Mouse (Mus musculus) CD8-positive naive resting alpha-beta T cell, adult 2 months (primary cell): ENCODE results near the gene Hoxa9.

Experiments
- DNase-seq, 2 experiments: peaks; one replicate each; pipeline ENCODE4 v3.0.0; 2022; ENCODE audit warnings: low read depth in 2 of 2, low spot score in 2 of 2

The Hoxa9 gene

GRCm38 (mm10) chr6:52230516-52231165 lies at the start of gene Hoxa9:
Gene Hoxa9 (minus strand): TSS chr6:52231089.
- no peak for DNase-seq

DNA sequence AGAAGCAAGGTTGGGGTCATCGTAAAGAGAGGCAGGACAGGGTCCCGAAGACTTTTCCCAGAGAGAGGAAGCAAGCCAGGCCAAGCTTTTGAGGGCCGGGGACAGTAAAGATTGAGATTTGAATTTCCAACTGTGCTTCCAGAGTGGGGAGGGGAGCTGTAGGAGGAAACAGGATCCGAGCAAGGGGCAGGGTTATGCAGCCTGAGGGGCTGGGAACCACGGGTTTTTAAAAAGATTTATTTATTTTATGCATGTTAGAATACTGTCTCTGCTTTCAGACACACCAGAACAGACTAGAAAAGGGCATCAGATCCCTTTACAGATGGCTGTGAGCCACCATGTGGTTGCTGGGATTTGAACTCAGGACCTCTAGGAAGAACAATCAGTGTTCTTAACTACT lies 46.0 kb upstream of the Hoxa9 start:
- no peak for DNase-seq

DNA sequence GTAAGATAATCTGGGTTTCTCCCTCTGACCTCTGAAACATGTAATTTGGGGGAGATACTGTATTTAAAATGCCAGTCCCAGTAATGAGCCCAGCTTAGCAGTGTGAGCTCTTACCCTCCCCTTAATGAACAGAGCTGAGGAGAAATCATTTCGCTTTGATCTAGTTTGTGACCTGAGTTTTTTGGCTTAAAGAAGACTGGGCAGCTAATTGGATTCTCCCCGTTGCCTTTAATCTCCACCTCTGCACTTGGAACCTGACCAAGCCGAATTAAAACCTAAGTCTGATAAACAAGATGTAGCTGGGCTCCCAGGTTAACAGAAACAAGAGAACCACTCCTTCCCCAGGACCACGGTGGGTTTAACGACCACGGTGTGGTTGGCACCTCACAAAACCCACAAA lies 45.5 kb upstream of the Hoxa9 start:
- no peak for DNase-seq

GRCm38 (mm10) chr6:52275563-52276280 lies 44.8 kb upstream of the Hoxa9 start:
- no peak for DNase-seq

GRCm38 (mm10) chr6:52274576-52274975 lies 43.7 kb upstream of the Hoxa9 start:
- no peak for DNase-seq

- DNase-seq, result no peak
Observed at GRCm38 (mm10) chr6:52273656-52274280, 42.9 kb upstream of the Hoxa9 start.

- DNase-seq, result no peak
Observed at GRCm38 (mm10) chr6:52272766-52273655, 42.1 kb upstream of the Hoxa9 start.

DNA sequence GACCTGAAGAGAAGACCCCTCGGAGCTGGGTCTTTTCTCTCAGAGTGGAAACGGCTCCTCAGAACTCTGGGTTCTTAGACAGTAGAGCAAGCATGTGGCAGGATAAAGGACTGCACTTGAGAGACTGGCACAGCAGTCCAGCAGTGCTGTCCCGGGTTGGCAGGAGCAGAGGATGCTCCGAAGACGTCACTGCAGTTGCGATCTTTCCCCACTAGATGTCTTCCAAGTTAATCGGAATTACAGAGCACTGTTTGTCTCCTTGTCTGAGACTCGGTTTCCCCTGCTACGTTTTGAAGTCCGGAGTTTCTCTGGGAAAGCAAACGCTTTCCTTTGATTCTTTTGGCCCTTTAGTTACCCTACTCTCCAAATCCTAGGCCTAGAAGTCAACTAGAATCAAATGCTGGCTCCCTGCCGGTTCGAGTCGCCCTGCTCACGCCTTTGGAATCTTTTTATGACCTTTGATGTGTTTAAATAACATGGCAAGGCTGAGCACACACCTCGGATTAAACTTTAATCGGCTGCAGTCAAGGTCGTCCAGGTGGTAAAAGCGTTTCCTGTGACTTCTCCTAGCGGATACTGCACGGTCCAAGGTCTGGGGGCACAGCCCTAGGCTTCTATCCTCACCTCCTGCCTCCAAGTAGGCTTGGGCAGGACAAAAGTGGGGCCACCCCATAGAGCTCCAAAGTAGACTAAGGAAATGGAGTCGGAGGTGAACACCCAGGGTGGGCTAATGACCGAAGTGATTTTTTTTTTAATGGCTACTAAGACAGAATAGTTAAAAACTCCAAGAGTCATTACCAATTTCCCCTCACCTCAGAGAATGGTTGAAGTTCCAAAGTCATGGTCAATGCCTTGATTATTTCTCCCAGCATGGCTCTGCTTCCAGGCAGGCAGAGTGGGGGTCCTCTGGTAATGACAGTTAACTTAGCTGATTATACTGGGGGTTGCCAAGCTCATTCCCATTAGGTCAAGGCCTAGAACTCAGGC lies 39.9 kb upstream of the Hoxa9 start:
- no peak for DNase-seq

GRCm38 (mm10) chr6:52268756-52269155 lies 37.9 kb upstream of the Hoxa9 start:
- no peak for DNase-seq

GRCm38 (mm10) chr6:52268341-52268740 lies 37.5 kb upstream of the Hoxa9 start:
- no peak for DNase-seq

- no peak for DNase-seq
Observed at GRCm38 (mm10) chr6:52267691-52268090, 36.8 kb upstream of the Hoxa9 start.

- DNase-seq, result no peak
Observed at GRCm38 (mm10) chr6:52267221-52267620, 36.3 kb upstream of the Hoxa9 start.

- DNase-seq, result no peak
Observed at GRCm38 (mm10) chr6:52266666-52266985, 35.7 kb upstream of the Hoxa9 start.

DNA sequence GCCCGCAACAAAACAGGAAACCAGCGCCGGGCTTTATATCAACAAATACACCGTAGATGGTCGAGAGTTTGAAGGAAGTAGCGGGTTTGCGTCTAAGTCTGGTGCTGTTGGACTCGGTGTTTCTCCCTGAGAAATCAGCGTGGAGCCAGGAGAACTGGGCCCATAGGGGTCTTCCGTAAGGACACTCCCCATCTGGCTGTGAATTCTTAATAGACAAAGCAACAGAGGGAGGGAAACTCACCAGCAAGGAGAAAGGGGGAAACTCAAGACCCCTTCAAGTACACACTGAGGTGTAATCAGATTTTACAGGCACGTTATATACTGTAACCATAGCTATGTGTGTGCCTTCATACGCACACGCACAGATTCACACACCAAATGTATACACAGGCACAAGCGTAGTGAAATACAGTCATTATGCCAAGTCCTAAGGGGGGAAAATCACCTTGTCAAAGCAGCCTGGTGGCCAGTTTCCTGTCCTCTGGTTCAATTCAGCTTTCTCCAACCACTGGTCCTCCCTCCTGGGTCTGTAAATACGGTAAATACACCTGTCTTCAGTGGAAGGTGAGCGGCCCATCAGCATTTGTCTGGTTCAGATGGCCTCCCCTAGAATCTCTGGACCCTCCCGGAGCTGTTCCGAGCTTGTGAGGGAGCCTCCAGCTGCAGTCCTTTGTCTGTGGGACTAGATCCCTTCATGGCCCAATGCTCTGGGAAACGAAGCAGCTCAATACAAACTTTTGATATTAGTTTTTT lies 35.2 kb upstream of the Hoxa9 start:
- no peak for DNase-seq

- DNase-seq, result no peak
Observed at GRCm38 (mm10) chr6:52265306-52265912, 34.5 kb upstream of the Hoxa9 start.

GRCm38 (mm10) chr6:52264106-52264790 lies 33.4 kb upstream of the Hoxa9 start:
- no peak for DNase-seq

GRCm38 (mm10) chr6:52263321-52263585 lies 32.4 kb upstream of the Hoxa9 start:
- DNase-seq, result no peak

DNA sequence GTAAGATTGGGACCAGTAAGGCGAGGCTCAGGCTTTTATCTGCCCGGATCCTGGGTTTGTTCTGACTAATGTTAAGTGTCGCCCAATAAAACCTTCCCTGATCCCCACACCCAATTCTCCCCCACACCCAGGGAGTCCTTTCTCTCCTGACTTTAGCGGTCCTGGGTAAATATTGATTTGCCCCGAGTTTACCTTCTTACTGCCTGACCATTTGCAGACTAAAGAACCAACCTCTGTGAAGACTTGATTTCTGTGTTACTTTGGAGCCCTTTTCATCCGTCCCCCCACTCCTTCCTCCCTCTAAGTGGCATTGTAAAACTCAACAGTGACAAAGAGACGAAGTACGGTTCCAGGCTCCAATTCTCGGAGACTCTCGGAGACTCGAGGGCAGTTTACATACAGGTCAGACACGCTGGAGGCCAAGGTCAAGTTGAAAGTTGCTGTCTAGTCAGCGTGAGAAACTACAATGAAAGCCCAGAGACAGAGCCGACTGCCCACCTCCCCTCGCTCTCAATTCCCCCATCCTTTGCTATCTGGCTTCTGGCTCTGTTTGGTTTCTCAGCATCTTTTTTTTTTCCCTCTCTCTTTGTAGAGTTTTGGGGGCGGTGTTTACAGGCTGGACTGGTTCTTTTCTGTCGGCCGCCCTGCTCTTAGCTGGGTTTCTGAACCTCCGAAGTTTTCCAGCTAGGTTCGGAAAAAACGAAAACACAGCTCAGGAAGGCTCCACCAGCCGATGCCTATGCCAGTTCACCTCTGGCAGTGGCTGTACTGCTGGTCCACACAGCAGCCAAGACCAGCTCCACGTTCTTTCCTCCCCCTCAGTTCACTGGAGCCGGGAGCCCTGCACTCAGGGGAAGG lies 31.8 kb upstream of the Hoxa9 start:
- no peak for DNase-seq
